Mouse (Mus musculus) neural tube, embryonic 13.5 days (tissue): ENCODE measurements at regions not wholly inside any gene's neighbourhood (a gene's known extent, or its start where the extent isn't known, plus 50 kb on each side); places are given as distances from the start of the nearest gene placed in this dataset.
A peak's percentile ranks its signal among the peaks of the same experiment; 100 is the strongest.

ENCODE experiments used
- ATAC-seq: fragments of 200-750 bp; cut with Nextera tagmentation; 2 replicates; pipeline ENCODE4 v1.8.0; 2017; ENCODE audit warnings: low read depth, mild to moderate bottlenecking, moderate TSS enrichment, moderate library complexity
- H3K27ac ChIP-seq: fragments of 300-500 bp; sonication (generic); replicated peaks from 2 replicates; pipeline ENCODE4 v1.5.1; 2015; ENCODE audit warnings: moderate library complexity, mild to moderate bottlenecking, inconsistent platforms
- H3K27me3 ChIP-seq: fragments of 300-500 bp; sonication (generic); 2 replicates; pipeline ENCODE4 v1.6.1; 2015; ENCODE audit warnings: mild to moderate bottlenecking, inconsistent platforms
- H3K36me3 ChIP-seq: fragments of 300-500 bp; sonication (generic); 2 replicates; pipeline ENCODE4 v1.6.1; 2015; ENCODE audit warnings: mild to moderate bottlenecking, inconsistent platforms
- H3K4me1 ChIP-seq: fragments of 300-500 bp; sonication (generic); replicated peaks from 2 replicates; pipeline ENCODE4 v1.6.1; 2015; ENCODE audit warnings: inconsistent platforms
- H3K4me2 ChIP-seq: fragments of 300-500 bp; sonication (generic); 2 replicates; pipeline ENCODE4 v1.6.1; 2015; ENCODE audit warnings: inconsistent platforms, mild to moderate bottlenecking, moderate library complexity
- H3K4me3 ChIP-seq: fragments of 300-500 bp; sonication (generic); 2 replicates; pipeline ENCODE4 v1.5.1; 2015; ENCODE audit warnings: mild to moderate bottlenecking, inconsistent platforms
- H3K9ac ChIP-seq: fragments of 300-500 bp; sonication (generic); 2 replicates; pipeline ENCODE4 v1.6.1; 2015; ENCODE audit warnings: moderate library complexity, mild to moderate bottlenecking, inconsistent platforms
- H3K9me3 ChIP-seq: fragments of 300-500 bp; sonication (generic); 2 replicates; pipeline ENCODE4 v1.6.1; 2016; ENCODE audit warnings: inconsistent platforms
- WGBS: fragments of 180-500 bp; shearing (Covaris S2); methylation state at CpG from one replicate; pipeline ENCODE4 v1.1.7; 2015; 5-methylcytosine and 5-hydroxymethylcytosine counted together

DNA sequence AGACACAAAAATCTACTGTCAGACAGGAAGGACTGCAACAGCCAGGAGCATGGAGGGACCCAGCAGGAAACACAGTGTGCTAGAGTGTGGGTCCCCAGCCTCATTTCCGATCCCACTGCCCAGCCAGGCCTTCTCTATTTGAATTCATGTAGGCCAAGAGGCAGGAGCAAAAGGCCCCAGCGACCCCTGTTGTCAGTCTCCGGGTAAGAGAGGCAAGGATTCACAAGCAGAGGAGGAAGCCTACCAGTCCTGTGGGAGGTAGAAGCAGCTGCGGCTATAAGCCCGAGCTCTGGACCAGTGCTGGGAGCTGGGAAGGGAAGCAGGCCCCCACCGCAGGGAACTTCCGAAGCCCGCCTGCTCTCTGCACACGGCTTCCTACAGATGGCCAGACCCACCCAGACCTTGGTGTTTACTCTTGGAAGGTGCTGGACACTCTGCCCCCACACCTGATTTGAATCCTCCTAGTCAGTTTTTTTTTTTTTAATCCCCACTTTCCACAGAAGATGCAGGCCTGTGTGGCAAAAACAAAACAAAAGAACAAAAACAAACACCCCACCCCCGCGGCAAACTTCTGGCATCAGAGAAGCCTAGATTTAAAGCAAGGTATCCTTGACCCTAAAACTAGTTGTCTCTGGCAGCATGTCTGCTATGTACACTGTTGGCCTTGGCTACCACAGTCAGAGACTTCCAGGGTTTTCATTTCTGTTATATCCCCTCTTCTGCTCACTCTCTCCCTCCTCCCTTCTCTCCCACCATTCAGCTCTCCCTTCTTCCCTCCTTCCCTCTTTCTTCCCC is 420.6 kb upstream of the Trpc7 start:
- no peaks in the 10 kb centered on the region for H3K36me3 ChIP-seq
- no peak overlapping the region for H3K9ac ChIP-seq
- peak overlapping the region; percentile 23; the same call in 1 of the 2 replicates for H3K27ac ChIP-seq
- whole genome bisulfite sequencing: 27% methylated on average over 11 of the region's 11 CpGs
- H3K4me3 ChIP-seq: no peak overlapping the region
- ATAC-seq: no peak
- H3K4me2 ChIP-seq: no peak overlapping the region
- H3K27me3 ChIP-seq: no peaks in the 10 kb centered on the region
- peaks cover 32% of the 10 kb centered on the region for H3K4me1 ChIP-seq
- H3K9me3 ChIP-seq: no peaks in the 10 kb centered on the region

DNA sequence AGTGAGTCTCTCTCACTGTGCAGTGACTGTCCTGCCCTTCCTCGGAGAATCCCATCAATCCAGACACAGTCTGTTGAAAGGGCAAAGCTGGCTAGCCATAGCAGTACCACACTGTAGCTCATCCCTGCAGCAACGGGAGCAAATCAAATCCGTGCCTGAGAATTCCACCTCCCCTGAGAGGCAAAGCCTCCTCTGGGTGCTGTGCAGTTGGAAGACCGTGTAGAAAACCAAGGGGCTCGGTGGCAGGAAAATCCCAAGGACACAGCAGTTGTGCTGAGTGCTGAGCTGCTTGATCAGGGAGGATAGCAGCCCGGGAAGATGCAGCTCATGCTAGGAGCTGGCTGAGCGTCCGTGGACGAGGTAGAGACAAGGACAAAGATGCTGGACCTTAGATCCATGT is 418.7 kb upstream of the Trpc7 start:
- no peak overlapping the region for H3K4me2 ChIP-seq
- H3K27ac ChIP-seq: no peak overlapping the region
- no peaks in the 10 kb centered on the region for H3K36me3 ChIP-seq
- no peak overlapping the region for H3K9ac ChIP-seq
- no peaks in the 10 kb centered on the region for H3K9me3 ChIP-seq
- H3K4me1 ChIP-seq: peaks cover 31% of the 10 kb centered on the region
- ATAC-seq: no peak
- H3K4me3 ChIP-seq: no peak overlapping the region
- H3K27me3 ChIP-seq: no peaks in the 10 kb centered on the region
- 51% methylated on average over 9 of the region's 9 CpGs for WGBS

DNA sequence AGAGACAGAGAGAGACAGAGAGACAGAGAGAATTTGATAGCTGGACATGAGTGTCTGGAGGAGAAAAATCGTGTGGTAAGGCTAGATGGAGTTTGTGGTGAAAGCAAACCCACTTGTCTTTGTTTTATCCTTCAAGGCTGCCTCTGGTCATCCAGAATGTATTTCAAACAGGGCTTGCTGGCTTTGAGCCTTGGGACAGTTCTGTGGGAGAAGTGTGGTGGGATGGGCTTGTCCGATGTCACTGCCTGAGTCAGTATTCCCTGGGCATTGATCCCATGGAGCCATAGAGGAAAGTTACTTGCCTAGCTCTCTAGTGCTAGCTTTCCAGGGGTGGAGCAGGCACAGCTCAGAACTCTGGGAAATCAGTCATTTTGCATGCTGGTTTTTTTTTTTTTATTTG is 417.9 kb upstream of the Trpc7 start:
- Histone ChIP-seq H3K4me3 (no peak overlapping the region), H3K27ac (no peak overlapping the region), H3K4me1 (peaks cover 24% of the 10 kb centered on the region), H3K36me3 (no peaks in the 10 kb centered on the region), H3K4me2 (no peak overlapping the region), H3K9ac (no peak overlapping the region), H3K27me3 (no peaks in the 10 kb centered on the region), H3K9me3 (no peaks in the 10 kb centered on the region)
- whole genome bisulfite sequencing: 70% methylated on average over 2 of the region's 2 CpGs
- ATAC-seq: no peak

DNA sequence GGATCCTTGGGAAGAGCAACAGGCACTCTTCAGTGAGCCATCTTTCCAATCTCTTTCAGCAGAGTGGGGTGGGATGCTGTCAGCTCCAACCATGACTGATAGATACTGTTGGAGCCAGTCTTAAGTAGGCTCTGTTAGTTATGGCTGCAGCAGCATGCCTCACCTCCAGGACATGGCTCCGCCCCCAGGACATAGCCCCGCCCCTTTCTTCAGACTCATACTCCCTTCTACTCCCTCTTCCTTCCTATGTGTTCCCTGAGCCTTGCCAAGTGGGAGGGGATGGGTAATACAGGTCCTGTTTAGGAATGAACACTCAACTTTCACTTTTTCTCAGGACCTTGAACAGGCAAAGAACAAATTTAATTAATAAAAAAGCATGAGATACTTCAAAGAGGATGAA is 415.4 kb upstream of the Trpc7 start:
- WGBS: 51% methylated on average over 2 of the region's 2 CpGs
- no peak overlapping the region for H3K4me3 ChIP-seq
- no peaks in the 10 kb centered on the region for H3K27me3 ChIP-seq
- H3K27ac ChIP-seq: no peak overlapping the region
- no peak for ATAC-seq
- H3K4me1 ChIP-seq: peaks cover 22% of the 10 kb centered on the region
- H3K9me3 ChIP-seq: no peaks in the 10 kb centered on the region; the same call in none of the 2 replicates
- H3K4me2 ChIP-seq: no peak overlapping the region
- no peaks in the 10 kb centered on the region for H3K36me3 ChIP-seq
- H3K9ac ChIP-seq: no peak overlapping the region

DNA sequence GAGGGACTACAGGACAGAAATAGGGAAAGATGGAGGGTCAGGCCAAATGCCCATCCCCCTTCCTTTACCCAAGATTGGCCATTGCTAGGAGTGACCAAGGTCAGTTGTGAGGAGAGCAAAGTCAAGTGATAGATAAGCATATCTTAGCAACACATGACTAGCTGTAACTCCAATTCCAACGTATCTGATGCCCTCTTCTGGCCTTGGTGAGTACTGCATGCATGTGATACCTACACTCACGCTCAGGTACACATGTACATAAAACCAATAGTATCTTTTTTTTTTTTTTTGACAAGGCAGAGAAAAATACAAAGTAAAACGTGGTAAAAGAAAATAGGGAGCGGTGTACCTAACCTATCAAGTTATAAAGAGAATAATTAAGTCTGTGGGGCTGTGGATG is 413.8 kb upstream of the Trpc7 start:
- Histone ChIP-seq H3K9ac (no peak overlapping the region), H3K4me2 (no peak overlapping the region), H3K4me1 (peaks cover 14% of the 10 kb centered on the region), H3K27ac (no peak overlapping the region), H3K36me3 (no peaks in the 10 kb centered on the region), H3K9me3 (no peaks in the 10 kb centered on the region; the same call in none of the 2 replicates), H3K4me3 (no peak overlapping the region), H3K27me3 (no peaks in the 10 kb centered on the region)
- no peak for ATAC-seq
- WGBS: 90% methylated on average over 4 of the region's 4 CpGs

DNA sequence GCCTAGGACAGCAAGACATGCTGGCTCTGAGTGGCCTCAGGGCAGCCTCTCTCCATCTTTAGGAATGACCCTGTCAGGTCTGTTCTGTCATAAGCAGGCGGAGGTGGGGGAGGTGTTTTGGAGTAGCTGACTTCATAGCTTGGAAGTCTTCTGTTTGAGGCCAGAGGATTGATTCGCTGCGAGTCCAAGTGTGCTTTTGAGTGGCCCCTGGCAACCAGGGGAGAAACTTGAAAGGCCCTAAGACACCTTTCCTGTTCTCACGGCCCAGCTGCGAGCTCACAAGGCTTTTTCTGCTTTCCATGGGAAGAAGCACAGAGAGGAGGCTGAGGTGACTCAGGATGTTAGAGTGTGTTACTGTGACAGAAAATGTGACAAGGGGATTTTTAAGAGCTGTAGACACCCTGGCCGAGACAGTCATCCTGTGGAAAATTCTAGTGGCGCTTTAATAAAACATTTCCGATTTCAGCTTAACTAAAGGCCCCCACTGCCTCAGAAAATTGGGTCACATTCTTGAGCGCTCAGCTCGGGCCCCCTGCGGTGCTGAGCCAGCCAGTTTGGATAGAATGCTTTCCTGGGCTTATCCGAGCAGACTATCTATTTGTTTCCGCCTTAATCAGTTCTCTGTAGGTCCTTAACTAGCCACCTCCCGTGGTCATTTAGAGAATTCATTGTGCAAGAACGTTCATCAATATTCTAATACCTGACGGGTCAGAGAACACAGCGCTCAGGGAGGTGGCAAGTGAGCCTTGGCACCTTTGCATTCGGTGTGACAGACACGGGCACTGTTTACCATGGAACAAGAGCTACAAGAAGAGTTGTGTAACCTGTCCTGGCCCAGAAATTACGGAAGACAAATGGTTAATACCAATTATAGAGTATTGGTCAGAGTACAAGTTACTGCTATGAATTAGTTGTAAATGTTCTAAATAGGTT is 412.4 kb upstream of the Trpc7 start:
- H3K9ac ChIP-seq: no peak overlapping the region
- no peak overlapping the region for H3K4me2 ChIP-seq
- peak overlapping the region; percentile 23; the same call in 1 of the 2 replicates for H3K27ac ChIP-seq
- no peak overlapping the region for H3K4me3 ChIP-seq
- H3K27me3 ChIP-seq: no peaks in the 10 kb centered on the region
- H3K36me3 ChIP-seq: no peaks in the 10 kb centered on the region
- H3K4me1 ChIP-seq: peaks cover 9% of the 10 kb centered on the region
- WGBS: 38% methylated on average over 20 of the region's 20 CpGs
- ATAC-seq: no peak
- H3K9me3 ChIP-seq: no peaks in the 10 kb centered on the region; the same call in none of the 2 replicates

DNA sequence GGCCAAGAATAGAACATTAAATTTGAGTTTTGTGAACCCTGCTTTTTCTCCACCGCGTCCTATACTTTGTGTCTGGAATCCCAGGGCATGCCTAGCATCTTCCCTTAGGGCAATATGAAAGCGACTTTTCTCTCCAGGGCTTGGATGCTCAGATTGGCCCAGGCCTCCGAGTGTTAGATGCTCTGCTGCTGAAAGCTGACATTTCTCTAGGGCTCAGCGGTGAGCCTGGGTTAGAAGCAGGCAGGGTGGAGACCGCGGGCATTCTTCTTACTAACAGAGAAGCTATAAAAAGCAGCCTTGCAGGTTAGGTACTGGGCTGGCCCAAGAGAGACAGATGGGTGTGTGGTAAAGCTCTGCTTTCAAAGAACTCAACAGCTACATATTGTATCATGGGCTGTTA is 409.8 kb upstream of the Trpc7 start:
- 93% methylated on average over 7 of the region's 7 CpGs for WGBS

DNA sequence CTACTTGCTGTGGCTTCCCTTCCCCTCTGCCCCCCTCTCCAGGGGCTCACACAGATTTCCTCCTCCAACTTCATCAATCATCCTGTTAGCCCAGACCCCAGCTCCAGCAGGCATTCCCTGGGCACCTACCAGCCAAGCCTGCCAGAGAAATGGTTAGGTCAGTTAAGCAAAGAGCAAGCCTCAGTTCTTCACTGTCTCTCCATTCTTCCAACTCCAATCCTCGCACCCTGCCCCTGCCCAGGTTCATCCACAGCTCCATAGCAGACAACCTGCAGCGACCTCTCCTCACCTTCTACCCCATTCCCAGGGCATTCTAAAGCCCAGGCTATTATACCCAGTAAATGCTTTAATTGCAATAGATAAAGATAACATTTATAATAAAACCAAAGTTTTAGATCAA is 408.0 kb upstream of the Trpc7 start:
- ATAC-seq: no peak
- H3K36me3 ChIP-seq: no peaks in the 10 kb centered on the region
- H3K9ac ChIP-seq: no peak overlapping the region
- no peak overlapping the region for H3K4me3 ChIP-seq
- H3K4me2 ChIP-seq: no peak overlapping the region
- peaks cover 9% of the 10 kb centered on the region for H3K4me1 ChIP-seq
- no peak overlapping the region for H3K27ac ChIP-seq
- 88% methylated on average over 2 of the region's 2 CpGs for WGBS
- no peaks in the 10 kb centered on the region for H3K27me3 ChIP-seq
- H3K9me3 ChIP-seq: no peaks in the 10 kb centered on the region; the same call in none of the 2 replicates

More for the DNA sequence above, 409.8 kb upstream of the Trpc7 start:
- Histone ChIP-seq H3K9me3 (no peaks in the 10 kb centered on the region; the same call in none of the 2 replicates), H3K36me3 (no peaks in the 10 kb centered on the region), H3K4me1 (peaks cover 9% of the 10 kb centered on the region), H3K4me3 (no peak overlapping the region), H3K27me3 (no peaks in the 10 kb centered on the region), H3K9ac (no peak overlapping the region), H3K4me2 (no peak overlapping the region), H3K27ac (no peak overlapping the region)
- no peak for ATAC-seq

DNA sequence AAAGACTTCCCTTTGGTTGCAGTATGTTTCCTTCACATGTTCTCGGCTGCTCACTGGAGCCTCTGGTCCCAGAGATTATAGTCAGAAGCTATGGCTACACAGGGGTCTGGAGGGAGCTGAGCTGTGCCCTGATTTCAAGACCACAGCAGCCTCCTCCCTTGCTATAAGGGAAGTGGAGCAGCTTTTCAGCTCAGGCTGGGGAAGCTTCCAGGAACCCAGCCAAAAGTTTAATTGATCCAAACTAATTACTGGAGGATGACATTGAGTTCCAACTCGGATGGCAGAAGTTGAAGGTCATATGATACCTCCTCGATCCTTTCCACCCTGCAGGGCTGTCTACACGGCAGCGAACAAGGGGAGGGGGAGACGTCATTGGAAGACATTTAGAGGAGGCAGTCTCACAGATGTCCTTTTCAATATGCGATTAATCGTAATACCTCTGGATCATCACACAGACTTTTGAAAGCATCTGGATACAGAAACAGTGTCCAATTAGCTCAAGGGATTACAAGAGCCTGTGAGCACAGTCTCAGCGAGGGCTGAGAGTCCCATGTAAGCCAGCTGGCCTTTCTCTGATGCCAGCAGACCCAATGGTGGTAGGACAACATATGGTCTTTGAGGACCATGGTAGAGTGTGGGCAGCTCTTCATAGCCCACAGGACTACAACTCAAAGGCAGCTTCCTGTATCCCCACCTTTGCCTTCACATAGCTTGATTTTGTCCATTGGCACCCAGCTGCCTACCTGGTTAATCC is 396.1 kb upstream of the Trpc7 start:
- Histone ChIP-seq H3K4me1 (no peaks in the 10 kb centered on the region), H3K4me2 (no peak overlapping the region), H3K27ac (no peak overlapping the region), H3K27me3 (no peaks in the 10 kb centered on the region), H3K4me3 (no peak overlapping the region), H3K9me3 (no peaks in the 10 kb centered on the region), H3K36me3 (no peaks in the 10 kb centered on the region), H3K9ac (no peak overlapping the region)
- 87% methylated on average over 9 of the region's 9 CpGs for WGBS
- no peak for ATAC-seq

DNA sequence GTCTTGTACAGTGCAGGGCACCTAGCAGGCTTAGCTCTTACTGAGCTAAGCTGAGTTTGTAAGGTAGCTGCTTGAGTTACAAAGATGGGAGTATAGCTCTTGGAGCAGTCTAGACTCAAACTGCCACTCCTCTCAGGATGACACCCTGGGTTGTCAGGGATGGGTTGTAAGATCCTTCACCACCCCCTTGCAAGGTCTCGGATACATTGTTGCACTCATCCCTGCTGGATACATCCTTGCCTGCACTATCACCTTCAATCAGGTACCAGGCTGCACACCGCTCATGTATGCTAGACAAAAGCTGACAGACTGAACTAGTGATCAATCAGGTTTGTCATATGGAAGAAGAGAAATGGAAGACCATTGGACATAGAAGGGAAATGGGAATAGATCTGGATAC is 390.4 kb upstream of the Trpc7 start:
- Histone ChIP-seq H3K4me3 (no peak overlapping the region), H3K27ac (no peak overlapping the region), H3K4me1 (peaks cover 9% of the 10 kb centered on the region), H3K27me3 (no peaks in the 10 kb centered on the region), H3K9me3 (no peaks in the 10 kb centered on the region), H3K9ac (no peak overlapping the region), H3K36me3 (no peaks in the 10 kb centered on the region), H3K4me2 (no peak overlapping the region)
- no peak for ATAC-seq
- WGBS: 93% methylated on average over 2 of the region's 2 CpGs

DNA sequence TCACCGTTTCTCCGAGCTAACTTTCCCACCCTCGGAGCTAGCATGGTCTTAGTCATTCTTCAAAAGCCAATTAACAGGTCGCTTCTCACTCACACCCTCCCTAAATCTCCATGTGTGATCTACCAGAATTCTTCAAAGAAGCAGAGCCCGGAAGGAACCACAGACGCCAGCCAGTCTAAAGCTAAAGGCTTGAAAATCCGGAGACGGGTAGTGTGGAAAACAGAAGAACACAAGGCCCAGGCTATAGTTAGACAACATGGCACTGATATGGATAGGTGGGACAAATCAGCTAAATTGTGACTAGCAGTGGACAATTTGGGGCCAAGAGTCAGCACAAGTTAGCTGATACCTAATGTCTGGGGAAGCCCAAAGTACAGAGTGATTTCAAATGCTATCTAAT is 387.0 kb upstream of the Trpc7 start:
- no peak for ATAC-seq
- H3K4me3 ChIP-seq: no peak overlapping the region
- H3K4me1 ChIP-seq: peaks cover 9% of the 10 kb centered on the region
- no peaks in the 10 kb centered on the region for H3K9me3 ChIP-seq
- H3K9ac ChIP-seq: no peak overlapping the region
- no peaks in the 10 kb centered on the region for H3K36me3 ChIP-seq
- no peak overlapping the region for H3K27ac ChIP-seq
- WGBS: 70% methylated on average over 8 of the region's 8 CpGs
- no peaks in the 10 kb centered on the region for H3K27me3 ChIP-seq
- no peak overlapping the region for H3K4me2 ChIP-seq
